7 mouse cellular contexts compared by ENCODE assay signal in the genomic region with DNA sequence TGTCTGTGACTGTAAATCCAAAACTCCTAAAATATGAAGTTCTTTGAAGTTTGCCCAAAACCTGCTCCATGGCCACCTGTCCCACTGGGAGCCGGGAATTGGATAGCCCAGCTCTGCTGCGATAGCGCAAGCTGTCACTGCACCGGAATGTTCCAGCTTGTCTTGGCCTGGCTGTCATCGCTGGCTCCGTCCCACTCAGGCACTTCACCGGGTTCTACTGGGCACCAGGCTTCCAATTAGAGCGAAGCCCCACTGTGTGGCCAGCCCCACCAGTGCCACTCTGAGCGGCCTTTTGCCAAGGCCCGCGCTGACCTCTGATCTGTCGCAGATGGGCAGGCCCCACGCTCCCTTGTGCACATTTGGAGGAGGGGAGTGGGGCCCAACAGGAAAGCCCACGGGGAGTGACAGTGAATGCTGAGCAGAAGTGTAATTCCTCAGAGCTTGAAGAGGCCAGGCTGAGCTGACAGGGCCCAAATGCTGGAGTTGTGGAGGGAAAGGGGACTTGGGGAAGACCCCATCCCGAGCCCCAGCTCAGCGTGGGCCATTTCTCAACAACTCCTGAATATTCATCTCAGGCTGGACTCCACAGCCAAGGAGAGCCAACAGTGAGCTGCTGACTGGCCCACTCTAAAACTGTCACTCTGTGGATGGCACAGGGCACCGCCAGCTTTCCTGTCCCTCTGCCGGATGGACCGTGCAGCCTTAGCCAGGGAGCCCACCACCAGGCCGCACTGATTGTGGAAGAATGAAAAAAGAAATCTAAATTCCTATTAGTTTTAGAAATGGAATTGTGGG.
A peak's percentile ranks its signal among the peaks of the same experiment; 100 is the strongest.
DNase-seq lines count a peak whose midpoint lies in the region; TF ChIP-seq lines count a peak whose summit lies in the region.

No protein-coding gene starts in this region.

- DNase-seq in cerebellum, adult 11 months: peak; percentile 98
- peak; percentile 96 to 99 for DNase-seq in cerebellum, postnatal 14 days
- peak; percentile 73 for DNase-seq in gastrocnemius, postnatal 25 days
- DNase-seq in layer of hippocampus, adult 2 months (ENCODE audit: low spot score in 2 of 2): peak; percentile 61 to 69
- DNase-seq in right cerebral cortex, adult 2 months (ENCODE audit: low spot score in 2 of 2): peak; percentile 40 to 59
- DNase-seq in thymus, postnatal 25 days: no peak
- no peak for DNase-seq in embryo, embryonic 10.5 days (ENCODE audit: low spot score)

- TF ChIP-seq CTCF in layer of hippocampus, adult 2 months (conservative IDR thresholded peaks at IDR 0.05): no peak

- no peak overlapping the region for H3K4me3 ChIP-seq in layer of hippocampus, adult 2 months

- H3K27ac ChIP-seq in layer of hippocampus, adult 2 months: peak overlapping the region; percentile 88

Comparison
In these comparisons a context has a peak if more than half of its experiments do, and no peak if none do; other contexts are left out.
1. DNase-seq: peak in cerebellum, adult 11 months (single experiment), cerebellum, postnatal 14 days (2 of 2), gastrocnemius, postnatal 25 days (single experiment), layer of hippocampus, adult 2 months (2 of 2) and right cerebral cortex, adult 2 months (2 of 2); none in thymus, postnatal 25 days (single experiment) and embryo, embryonic 10.5 days (single experiment).